Mouse (Mus musculus) monocyte, adult 2 months (primary cell): ENCODE results near the gene Dicer1.

Source experiments
- DNase-seq, 2 experiments: peaks; one replicate each; pipeline ENCODE4 v3.0.0; 2022; ENCODE audit warnings: low spot score in 2 of 2, low read depth in 1 of 2

Gene Dicer1

DNA sequence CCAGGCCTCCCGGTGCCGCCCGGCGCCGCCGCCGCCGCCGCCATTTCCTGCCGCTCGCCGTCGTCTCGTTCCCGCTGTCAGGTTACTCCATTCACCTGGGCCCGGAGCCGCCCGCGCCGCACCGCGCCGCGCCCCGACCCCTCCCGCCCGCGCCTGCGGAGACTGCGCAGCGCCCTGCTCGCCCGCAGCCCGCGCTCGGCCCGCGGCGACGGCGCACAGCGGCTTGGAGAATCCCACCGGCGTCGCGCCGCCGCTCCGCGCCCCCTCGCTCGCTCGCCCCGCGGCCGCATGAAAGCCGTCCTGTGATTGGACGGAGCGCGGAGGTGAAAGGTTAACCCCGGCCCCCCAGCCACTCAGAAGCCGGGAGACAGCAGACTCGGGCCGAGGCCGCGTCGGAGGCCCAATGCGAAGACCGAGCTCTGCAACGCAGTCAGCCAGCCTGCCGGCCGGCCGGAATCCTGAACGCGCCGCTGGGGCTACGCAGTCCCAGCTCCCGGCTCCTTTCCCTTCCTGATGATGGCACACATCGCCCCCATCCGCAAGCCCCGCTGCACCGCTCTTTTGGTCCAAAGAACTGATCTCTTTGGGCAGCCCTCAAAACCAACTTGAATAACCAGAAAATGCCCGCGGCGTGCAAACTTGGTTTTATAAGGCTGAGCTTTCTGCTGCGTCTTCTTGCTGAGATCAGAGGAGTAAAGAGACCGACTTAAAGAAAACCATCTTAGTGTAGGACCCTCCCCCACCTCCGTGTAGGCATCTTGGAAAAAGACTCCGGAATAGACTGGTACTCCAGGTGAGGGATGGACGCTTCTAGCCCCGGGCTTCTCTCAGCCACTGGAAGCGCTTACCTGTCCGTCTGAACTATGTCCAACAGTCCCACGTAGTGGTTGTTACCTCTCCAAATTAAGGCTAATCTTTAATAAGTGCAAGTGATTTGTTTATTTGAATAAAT lies at the start of gene Dicer1:
Dicer1 (minus strand) TSS at position 139 of the 952 bp plus-strand sequence.
- peak; percentile 79 to 94 for DNase-seq

DNA sequence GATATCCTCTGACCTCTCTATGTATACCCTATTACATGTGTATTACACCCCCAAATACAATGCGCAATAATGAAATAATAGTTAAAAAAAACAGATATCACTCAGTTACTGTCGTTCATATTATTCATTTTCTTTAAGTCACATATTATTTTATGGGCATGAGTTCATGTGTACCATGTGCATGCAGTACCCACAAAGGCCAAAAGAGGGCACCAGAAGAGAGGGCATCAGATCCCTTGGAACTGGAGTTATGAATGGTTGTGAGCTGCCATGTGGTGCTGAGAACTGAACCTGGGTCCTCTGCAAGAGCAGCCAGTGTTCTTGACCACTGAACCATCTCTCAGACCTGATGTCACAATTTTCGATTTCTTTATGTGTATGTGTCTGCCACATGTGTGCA lies 47.6 kb upstream of the Dicer1 start:
- no peak for DNase-seq

DNA sequence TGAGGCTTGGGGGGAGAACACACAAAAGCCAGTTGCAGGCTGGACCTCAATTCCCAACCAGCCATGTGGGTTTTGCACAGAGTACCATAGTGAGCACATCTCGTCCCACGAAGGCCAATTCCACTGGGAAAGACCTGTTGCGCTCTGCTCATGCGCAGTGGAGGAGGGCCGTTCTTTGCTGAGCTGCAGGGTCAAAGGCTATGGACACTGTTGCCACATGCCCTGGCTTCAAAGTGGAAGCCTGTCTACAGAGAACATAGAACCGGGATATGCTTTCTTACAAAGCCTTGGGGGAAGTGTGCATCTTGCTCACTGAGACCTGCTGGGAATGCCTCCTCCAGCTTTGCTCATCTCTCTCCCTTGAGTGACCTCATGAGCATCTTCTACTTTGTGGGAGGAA lies 46.2 kb upstream of the Dicer1 start:
- DNase-seq = no peak

DNA sequence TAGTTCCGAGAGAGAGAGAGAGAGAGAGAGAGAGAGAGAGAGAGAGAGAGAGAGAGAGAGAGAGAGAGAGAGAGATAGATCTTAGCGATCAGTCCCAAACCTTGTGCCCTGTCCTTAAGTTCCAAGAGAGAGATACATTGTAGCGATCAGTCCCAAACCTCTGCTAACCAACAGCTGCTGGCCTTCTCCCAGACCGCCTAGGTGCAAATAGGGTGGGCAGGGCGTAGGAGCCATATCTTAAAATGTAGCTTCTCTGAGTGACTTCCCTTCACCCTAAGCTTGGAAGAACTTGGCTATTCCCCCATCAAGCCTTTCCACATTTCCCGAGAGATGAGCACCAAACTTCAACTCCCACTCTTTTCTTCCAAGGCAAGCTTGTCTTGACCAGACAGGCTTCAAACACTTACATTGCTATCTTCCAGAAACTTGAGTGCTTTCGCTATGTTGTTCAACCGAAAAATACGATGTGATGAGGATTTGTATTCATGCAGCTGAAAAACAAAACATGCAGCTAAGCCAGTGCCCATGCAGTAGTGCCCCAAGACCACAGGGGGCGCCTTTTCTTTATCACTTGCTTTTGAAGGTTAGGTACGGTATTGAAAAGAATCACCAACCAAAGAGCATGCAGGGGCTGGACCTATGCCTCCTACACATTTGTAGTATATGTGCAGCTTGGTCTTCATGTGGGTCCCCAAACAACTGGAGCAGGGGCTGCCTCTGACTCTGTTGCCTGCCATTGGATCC lies 45.1 kb upstream of the Dicer1 start:
- DNase-seq = no peak

DNA sequence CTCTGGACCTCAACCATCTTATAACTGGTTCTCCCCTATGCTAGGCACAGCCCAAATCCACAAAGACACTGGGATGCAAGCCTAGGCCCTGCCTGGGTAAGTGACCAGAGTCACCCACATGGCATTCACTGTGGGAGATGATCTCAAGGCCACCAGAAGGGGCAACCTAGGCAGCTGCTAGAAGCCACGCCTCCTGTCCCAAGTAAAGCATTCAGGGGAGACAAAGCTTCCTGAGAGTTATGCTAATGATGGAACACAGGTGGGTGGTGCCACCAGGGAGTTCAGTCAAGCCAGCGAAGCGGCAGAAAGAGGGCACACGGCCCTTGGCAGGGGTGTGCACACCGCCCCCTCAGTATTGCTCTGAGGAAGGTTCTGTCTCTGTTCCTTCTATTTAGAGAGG lies 43.2 kb upstream of the Dicer1 start:
- no peak for DNase-seq

DNA sequence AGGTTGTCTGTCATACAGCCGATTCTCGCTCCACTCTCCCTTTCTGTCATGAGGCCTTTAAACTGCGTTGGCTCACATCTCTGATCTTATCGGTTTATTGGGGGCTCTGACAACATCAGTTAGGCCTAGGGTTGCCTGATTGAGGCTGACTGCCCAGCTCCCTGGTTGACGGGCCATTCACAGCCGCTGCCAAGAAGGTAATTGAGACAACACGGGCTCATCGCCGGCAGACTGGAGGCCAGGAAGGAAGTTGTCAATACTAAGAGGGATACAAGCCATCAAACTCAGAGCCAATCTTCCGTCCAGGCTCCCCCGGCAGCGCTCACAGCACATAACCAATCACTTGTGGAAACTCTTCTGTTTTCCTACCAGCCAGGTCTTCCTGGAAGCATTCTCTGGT lies 41.7 kb upstream of the Dicer1 start:
- DNase-seq = no peak

DNA sequence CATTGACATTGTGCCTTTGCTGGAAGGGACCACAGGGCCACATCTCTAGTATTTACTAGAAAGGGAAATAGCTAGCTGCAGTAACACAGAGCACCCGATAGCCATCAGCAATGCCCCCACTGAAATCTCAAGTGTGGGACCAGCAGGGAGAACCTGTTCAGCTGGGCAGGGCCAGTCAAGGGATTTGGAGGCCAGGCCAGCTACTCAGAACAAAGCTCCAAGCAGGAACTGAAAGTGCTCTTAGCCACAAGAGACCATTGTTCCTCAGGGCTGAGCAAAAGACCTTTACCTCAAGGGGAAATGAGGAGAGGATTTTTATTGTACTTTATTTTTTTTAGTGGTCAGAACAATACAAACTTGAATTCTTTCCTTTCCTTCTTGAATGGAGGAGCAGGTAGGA lies 25.9 kb upstream of the Dicer1 start:
- peak; percentile 17 to 18 for DNase-seq

DNA sequence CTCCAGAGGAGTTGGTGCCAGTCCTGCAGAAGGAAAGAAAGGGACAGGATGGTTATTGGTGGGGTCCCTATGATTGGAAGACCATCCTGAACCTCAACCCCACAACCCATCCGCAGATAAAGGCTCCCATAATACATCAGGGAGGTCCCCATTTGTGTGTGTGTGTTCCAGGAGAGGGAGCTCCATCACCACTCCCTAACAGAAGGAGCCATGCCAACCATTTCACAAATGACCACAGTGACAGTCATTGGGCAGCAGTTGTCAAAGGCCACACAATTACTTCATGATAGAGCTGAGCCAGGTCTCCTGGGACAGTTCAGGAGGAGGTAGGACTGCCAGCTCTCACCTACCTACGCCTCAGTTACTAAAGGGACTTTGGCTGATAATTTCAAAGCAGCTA lies 20.2 kb upstream of the Dicer1 start:
- DNase-seq = no peak

DNA sequence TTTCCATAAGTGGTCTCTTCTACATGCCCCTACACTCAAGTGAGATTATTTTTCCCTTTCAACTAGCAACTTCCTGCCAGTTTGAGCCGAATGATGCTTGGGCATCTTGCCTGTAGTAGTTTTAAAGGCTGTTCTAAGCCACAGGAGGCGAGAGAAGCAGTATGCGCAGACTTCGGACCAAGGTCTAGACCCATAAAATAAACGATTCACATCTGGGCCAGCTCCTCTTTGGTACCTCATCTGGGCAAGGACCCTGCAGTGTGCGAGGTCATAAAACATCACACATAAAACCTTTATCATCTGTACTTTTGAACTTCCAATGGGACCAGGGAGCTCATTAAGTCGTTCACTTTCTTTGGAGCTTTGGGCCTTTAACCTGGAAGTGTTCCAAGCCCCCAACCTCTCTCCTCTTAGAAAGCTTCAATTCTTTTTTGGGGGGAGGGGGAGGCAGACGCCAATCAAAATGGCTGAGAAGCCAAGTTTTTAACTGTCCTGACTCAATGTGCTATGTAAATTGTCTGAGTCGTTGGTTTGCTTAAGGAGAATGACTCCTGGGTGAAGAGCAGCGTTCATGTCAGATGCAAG lies 17.5 kb upstream of the Dicer1 start:
- DNase-seq = no peak

DNA sequence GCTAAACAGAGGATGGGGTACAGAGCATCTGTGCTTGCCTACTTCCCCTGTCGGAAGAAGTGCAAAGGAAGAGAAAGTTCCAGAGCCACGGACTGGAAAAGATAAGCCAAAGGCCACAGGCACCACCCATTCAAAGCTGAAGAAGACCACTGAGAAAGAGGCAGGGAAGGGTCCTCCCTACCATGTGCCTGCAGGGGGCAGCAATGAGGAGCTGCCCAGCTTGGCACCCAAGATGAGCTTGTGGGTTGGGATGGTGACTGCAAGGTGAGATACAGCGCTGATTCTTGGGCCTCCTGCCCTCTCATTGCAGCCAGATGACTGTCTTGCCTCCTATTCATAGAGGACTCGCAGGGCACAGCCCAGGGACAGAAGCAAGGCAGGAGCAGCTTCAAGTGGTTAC lies 15.4 kb upstream of the Dicer1 start:
- DNase-seq = no peak

DNA sequence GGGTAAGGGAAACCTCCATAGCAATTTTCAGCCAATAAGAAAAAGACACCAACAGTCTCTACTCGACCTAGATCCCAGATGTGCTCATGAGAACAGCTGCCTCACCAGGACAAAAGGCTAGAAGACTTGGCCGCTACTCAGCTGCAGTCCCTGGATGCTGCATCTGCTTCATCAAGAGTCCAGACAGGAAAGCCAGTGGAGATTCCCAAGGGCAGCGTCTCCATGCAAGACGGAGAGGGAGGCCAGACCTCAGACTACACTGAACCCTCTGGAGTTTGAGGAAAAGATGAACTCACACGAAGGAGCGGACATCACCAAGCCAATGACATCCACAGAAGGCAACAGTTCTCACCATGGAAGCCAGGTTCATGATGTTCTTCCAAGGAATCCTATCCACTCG lies 14.0 kb upstream of the Dicer1 start:
- DNase-seq = no peak

DNA sequence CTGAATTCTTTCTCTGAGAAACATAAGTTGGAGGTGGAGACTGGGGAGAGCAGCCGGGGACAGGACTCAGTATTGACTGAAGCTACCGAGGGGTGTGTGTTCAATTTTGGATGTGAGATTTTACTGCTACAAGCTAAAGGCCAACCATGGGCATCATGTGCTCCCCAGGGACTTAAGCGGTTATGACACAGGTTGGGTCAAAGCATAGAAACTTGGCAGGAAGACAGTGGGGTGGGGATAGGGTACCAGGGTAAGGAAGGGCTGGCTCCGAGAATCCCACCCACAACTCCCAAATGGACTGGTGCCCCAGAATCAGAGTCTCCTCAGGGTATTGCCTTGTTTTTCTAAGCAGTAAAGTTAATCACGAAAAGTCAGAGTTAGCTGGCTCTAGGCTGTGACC lies 13.4 kb upstream of the Dicer1 start:
- no peak for DNase-seq

DNA sequence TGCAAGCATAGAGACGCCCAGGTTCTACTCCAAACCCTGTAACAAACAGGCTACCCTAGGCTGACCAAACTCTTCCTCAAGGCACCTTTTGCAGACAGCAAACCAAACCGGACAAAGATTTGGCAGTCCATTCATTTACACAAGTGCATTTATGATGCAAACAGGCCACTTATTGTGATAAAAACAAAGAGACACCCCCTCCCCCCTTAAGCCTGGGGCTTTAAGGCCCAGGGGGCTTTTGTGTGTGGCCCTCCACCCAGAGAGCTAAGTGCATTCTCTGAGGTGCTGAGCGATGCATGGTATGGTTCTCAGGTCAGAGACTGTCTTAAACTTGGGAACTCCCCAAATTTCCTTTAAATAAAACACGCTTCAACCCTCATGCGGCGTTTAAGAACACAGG lies 12.2 kb upstream of the Dicer1 start:
- no peak for DNase-seq

DNA sequence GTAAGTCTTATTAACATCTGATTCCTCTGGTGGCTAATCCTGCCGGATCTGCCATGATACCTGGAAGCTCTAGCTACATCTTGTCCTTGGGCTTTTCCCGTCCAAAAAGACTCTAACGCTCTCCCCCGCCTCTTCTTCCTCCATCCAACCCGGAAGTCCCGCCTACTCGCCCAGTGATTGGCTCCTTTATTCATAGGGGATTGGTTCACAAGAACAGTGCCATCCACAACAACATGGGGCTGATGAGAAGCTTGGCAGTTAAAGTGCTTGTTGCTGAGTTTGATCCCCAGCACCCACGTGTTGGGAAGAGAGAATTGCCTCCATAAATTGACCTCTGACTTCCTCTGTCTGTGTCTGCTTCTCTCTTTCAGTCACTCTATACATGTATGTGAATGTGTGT lies 9.7 kb upstream of the Dicer1 start:
- no peak for DNase-seq

DNA sequence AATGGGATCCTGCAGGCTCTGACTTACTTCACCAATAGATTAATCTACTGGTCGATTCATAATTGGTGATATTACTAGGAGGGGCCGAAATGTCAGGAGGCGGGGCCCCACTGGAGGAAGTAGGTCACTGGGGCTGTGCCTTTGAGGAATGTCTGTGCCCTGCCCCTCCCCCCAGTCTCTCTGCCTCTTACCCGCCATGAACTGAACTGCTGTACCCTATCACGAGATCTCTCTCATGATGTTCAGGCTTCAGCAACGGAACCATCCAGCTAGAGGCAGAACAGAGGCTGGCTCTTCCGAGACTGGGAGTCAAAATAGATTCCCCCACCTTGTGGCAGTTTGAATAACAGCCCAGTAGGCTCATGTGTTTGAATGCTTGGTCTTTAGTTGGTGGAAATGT lies 6.3 kb upstream of the Dicer1 start:
- DNase-seq = no peak

DNA sequence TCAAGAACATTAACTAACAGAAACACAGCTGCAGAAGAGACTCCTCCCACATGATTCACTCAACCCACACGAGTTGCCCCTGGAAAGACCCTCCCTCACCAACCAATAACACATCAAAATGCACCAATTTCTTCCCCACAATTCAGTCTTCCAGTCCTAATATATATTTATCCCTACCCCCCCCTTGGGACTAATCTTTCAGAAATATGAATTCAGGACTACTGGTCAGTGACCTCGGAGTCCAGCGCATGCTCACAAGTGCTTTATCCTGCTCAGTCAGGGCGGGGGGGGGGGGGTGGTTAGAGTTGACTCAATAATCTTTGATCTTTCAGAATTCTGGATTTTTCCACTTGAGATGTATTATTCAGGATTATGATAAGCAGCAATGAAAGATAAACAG lies 1.9 kb upstream of the Dicer1 start:
- no peak for DNase-seq

DNA sequence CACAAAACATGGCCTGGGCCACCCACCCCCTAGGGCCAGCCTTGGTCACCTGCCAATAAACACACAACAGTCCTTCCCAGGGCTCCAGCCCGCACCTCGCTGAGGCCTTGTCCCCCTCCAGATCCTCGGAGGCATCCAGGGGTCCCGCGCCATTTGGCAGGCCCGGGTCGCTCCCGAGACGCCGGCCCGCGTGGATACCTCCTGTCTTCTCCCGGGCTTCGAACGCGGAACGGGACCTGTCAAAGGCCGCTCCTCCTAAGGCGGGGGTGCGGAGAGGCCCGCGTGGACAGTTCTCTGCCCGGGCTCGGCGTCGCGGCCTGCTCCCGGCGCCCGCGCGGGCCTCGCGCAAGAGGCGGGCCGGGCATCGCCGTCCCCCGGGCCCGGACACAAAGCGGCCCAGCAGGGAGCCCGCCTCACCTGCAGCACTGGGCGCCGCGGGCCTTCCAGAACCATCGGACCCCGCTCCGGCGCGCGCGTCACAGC lies 380 bp downstream of the Dicer1 start:
- no peak for DNase-seq

DNA sequence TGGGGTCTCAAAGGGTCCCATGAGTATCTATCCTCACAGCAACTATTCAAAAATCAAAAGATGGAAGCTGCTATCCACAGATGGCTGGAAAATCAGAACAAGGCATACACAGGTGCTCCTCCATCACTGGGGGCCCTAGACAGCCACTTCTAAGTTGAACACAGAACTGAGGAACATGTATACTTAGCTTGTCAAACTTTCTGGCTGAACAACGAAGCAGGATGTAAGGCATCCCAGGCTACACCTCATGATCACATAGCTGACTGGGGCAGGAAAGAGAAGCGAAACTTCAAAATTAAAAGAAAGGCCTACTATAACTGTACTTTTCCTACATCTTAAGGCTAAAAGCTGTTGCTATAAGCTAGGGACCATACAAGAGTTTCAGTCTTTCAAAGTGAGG lies 2.8 kb downstream of the Dicer1 start:
- no peak for DNase-seq

DNA sequence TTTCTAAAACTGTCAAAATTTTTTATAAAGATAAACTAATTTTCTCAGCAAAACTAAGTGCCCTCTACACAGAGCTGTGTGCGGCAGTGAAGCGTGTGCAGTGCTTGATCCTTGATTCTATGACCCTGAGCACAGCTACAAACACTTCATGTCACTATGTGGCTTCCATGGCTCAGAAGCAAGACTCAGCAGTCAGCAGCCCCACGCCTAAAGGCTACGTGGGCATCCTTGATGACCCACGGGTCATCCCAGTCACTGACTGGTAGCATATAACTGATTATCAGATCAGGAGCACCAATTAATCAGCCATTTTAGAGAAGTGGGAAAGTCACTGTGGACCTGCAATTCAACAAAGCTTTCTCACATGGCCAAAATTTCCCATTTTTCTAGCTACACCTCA lies 4.5 kb downstream of the Dicer1 start:
- DNase-seq = no peak

DNA sequence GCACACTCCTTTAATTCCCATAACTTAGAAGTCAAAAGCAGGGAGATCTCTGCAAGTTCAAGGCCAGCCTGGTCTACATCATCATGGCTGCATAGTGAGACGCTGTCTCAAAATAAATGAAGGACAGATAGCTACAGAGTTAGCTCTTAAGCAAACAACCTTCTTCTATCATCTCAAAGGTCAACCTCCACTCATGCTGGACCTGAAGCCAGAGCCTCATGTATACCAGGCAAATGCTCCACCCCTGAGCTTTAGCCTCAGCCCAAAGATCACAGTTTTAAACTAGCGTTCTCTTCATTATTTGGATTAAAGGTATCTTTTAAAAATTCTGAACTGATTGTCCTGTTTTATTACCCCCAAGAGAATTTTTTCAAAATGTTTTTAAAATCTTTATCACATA lies 5.2 kb downstream of the Dicer1 start:
- no peak for DNase-seq

DNA sequence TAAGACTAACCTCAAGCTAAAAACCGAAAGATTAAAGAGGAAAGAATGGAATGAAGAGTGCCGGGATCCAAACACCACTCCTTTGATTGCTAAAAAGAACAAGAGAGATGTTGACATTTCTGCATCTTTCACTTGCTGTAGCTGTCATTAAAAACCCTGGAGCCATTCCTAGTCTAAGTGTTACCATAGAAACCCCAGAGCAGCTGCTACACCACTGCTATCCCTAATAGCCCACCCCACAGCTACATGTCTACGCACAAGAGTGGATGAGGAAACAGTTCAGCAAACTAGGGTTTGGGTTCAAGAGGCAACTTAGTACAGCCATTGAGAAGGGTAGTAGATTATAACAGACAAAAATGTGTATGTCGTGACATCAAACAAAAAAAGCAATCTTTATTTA lies 8.1 kb downstream of the Dicer1 start:
- no peak for DNase-seq

DNA sequence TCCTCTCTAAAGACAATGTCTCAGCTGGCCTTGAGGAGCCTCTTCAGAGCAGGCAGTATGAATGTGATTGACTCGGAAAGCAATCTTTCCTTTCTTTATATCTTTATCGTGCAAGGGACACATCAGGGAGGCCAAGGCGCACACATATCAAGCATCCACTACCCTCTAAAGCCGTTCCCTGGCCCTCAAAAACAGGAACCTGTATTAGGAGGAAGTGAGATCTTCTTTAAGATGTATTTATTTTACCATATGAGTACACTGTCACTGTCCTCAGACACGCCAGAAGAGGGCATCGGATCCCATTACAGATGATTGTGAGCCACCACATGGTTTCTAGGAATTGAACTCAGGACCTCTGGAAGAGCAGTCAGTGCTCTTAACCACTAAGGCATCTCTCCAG lies 9.5 kb downstream of the Dicer1 start:
- DNase-seq = peak; percentile 29
